Mouse (Mus musculus) fibroblast of lung, adult 2 months (primary cell): ENCODE measurements around the gene Vil1.
A peak's percentile ranks its signal among the peaks of the same experiment; 100 is the strongest.
"Not testable (repeated sequence)": the region's sequence is repeated elsewhere in the genome, so short reads cannot be mapped to it uniquely, and the experiment has no call there.

Experiments used
- DNase-seq: peaks from one replicate; pipeline ENCODE4 v3.0.0-alpha.2; 2011; ENCODE audit warnings: low read depth

The Vil1 gene

DNA sequence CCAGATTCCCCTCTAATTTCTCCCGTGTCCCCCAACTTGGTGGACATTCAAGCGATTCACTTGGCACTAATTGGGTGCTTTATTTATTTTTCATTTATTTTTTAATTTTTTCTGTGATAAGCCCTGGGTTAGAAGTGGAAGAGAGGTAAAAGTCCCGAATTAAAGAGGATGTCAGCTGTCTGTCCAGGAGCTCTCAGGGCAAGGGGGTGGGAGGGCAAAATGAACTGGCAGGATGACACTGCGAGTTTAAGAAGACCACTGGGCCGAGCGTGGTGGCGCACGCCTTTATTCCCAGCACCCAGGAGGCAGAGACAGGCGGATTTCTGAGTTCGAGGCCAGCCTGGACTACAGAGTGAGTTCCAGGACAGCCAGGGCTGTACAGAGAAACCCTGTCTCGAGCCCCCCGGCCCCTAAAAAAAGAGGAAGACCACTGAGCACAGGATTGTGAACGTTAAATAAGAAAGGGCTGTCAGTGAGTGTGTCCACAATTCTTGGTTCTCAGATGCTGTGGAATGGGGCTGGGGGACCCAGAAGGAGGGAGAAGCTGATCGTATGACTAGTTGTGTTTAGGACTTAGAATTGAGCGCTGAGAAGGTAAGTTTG is 21.7 kb upstream of the Vil1 start:
- DNase-seq = no peak

DNA sequence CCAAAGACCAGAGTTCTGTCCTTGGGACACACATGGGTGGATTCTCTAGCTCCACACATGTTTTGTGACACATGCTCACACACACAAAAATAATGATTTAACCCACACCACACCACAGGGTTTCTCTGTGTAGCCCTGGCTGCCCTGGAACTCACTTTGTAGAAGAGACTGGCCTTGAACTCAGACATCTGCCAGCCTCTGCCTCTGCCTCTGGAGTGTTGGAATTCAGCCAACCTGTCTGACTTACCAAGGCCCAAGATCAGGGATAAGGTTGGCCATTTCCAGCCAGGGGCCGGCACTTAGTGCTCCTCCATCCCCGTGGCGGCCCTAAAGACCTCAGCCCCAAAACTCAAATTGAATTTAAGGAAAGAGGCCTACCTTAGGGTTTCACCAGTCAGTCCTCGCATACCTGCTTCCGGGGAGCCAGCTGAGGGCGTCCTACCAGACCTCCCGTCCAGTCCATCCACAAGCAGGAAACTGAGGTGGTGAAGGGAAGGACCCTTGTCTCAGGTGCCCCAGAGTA is 20.7 kb upstream of the Vil1 start:
- no peak for DNase-seq

DNA sequence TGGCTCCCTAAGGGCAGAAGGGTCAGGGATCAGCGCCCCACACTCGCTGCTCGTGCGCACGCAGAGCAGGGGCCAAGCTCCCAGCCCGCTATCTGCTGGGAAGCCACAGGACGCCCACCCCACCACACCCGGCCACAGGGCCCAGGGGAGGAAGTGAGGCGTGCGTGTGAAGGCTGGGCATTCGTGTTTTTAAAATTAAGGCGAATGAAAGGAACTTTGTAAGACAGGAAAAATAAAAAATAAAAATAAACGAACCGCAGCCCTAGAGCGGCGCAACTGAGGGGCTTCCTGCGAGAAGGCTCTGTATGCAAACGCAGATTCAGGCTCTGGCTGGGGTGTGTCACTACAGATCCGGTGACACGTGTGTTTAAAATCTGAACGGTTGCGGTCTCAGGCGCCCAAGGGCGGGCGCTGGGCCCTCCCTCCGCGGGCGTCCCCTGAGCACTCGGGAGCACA is 19.3 kb upstream of the Vil1 start:
- DNase-seq = no peak

DNA sequence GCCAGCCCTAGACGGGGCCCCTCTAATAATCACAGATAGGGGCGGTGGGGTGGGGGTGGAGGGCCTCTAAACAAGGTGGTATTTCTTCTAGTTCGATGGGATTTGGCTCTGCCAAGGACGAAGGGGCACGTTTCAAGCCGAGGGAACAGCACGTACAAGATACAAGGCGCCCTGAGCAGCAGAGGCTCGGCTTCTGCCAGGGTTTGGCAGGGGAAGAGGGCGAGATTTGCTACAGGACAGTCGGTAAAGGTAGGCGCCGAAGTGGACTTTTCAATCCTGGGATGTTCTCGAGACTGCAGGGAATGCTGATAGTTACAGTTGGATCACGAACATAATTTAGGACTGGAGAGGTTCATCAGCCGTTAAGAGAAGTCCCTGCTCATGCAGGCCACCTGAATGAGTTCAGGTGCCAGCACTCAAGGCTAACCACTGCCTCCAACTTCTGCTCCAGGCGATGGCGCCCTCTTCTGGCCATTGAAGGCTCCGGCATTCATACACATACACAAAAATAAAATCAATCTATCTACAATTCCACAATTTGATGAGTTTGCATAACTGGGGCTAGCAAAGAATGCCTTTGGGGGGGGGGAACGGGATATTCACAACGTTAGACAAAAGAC is 18.8 kb upstream of the Vil1 start:
- peak; percentile 46 for DNase-seq

DNA sequence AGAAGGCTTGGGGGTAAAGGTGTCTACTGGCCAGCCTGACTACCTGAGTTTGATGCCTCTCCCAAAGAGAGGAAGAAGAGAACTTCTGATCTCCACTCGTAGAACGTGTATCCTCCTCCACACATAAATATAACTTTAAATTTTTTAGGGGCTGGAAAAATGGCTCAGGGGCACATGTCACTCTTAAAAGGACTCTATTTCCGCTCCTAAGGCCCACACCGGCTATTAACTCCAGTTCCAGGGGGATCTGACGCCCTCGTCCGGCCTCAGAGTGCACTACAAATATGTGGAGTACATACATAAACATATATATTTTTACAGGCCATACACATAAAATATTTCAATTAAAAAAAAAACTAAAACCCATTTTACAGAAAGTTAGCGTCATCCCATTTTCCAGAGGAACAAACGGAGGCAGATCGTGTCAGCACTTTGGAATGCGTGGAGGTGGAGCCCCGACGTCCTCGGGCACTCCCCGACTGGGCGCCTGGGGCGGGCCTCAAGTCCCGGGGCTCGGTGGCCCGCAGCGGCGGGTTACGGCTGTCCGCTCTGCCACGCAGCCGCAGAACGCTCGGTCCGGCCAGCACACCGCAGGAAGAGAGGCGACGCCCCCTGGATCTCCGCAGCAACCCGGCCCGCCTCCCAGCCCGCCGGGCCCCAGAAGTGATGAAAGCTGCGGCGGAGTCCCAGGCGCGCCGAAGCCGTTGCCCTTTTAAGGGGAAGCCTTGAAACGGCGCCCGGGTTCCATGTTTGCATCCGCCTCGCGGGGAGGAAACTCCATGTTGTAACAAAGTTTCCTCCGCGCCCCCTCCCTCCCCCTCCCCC is 18.0 kb upstream of the Vil1 start, which contains the start of gene Ctdsp1:
Gene Ctdsp1 (plus strand): TSS at position 586 of the 825 bp plus-strand sequence.
- DNase-seq = peak; percentile 86

DNA sequence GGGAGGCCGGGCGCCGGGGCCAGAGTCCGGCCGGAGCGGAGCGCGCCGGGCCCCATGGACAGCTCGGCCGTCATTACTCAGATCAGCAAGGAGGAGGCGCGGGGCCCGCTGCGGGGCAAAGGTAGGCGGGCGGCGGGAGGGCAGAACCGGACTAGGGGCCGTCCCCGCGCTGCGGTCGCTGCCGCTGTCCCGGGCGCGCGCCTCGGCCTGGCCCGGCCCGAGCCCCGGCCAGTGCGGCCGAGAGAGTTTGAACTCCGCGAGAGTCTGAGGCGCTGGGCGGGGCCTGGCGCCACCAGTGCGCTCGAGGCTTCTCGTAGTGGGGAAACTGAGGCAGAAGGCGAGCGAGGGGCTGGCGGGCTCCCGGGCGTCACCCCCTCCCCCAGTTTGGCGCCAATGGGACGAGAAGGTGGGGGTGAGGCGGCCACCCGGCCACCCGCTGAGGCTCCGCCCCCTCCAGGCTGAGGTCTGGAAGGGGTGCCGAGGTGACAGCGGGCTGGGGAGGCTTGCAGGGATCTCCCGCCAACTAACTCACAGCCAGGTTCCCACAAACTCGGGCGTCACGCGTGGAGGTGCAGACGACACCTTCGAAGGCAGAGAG is 17.2 kb upstream of the Vil1 start:
- DNase-seq = no peak

DNA sequence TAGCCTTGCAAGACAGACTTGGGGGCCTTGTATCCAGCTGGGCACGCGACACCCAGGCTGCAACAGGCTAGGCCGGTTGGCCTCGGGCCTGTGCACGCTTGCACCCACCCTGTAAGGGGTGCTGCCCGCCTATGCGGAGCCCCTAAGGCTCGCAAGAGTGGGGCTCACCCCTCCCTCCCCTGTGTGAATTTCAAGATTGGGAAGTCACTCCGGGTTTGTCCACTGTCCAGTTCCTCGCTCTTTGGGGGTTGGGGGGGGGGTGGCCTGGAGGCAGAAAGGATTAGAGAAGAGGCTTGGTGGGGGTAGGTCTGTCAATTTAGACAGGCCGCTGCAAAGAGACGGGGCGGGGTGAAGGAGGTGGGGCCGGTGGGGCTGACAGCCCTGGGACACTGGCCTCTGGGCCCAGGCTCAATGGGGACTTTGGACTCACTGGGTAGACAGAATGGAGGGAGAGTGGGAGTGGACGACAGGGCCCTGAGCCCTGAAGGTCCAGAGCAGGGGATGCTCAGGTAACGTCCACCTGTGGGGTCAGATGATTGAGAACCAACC is 16.7 kb upstream of the Vil1 start:
- no peak for DNase-seq

DNA sequence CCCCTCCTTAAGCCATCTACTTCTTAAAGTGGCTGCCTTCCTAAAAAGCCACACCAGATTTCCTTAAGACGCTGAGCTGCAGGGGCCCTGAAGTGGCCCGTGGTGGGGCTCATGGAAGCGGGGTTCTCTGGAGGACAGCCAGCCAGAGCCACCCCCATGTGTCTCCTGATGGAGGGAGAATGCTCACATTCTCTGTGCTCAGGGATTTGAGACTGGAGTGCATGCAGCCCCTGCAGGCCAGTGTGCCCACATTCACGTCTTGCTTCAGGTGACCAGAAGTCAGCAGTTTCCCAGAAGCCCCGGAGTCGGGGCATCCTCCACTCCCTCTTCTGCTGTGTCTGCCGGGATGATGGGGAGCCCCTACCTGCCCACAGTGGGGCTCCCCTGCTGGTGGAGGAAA is 16.2 kb upstream of the Vil1 start:
- DNase-seq = no peak

DNA sequence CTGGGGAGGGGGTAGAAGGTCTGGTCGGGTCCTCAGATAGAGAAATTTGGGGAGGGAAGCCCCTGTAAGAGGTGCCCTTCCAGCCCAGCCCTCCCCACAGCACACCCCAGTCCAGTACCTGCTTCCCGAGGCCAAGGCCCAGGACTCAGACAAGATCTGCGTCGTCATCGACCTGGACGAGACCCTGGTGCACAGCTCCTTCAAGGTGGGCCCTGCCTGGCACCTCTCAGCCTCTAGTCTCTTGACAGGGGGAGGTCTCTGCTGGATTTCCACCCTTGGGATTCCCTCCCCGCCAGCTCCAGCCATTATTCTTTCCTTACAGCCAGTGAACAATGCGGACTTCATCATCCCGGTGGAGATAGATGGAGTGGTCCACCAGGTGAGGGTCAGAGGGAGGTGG is 15.5 kb upstream of the Vil1 start:
- no peak for DNase-seq

DNA sequence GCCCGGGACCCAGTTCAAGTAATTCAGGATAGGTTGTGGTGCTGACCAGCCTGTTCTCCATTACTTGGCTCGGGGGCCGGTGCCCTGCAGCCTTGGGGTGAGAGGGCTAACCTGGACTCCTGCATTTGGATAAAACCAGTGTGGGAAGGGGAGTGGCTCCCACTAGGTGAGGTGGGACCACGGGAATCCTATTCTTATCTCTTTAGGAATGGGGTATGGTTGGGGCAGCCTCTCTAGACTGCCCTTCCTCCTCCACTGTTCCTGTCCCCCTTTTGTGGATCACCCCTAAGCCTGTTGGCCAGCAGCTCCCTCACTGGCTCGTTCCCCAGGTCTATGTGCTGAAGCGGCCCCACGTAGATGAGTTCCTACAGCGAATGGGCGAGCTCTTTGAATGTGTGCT is 14.9 kb upstream of the Vil1 start:
- DNase-seq = no peak

DNA sequence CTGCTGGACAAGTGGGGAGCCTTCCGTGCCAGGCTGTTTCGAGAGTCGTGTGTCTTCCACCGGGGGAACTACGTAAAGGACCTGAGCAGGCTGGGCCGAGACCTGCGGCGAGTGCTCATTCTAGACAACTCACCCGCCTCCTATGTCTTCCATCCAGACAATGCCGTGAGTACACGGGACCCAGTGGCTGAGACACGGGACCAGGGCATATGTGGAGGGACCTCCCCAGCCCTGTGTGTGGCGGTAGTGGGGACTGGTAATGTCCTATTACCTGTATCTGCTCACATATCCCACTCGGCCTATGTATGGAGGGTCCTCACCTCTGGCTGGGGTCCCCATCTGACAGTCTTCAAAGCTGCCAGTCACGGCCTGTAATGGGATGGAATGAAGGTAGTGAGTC is 14.3 kb upstream of the Vil1 start:
- DNase-seq = no peak

DNA sequence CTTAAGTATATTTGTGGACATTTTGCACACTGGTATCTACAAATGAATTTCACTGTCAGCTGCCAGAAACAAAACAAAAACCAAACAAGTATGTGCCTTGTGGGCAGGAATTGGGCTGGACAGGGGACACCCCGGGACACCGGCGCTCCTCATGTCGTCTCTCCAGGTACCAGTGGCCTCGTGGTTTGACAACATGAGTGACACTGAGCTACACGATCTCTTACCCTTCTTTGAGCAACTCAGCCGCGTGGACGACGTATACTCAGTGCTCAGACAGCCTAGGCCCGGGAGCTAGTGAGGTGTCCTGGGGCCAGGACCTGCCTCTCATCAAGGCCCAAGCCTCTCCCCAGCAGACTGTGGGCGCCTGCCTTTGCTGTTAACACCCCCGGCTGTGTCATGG is 13.9 kb upstream of the Vil1 start:
- DNase-seq = no peak

DNA sequence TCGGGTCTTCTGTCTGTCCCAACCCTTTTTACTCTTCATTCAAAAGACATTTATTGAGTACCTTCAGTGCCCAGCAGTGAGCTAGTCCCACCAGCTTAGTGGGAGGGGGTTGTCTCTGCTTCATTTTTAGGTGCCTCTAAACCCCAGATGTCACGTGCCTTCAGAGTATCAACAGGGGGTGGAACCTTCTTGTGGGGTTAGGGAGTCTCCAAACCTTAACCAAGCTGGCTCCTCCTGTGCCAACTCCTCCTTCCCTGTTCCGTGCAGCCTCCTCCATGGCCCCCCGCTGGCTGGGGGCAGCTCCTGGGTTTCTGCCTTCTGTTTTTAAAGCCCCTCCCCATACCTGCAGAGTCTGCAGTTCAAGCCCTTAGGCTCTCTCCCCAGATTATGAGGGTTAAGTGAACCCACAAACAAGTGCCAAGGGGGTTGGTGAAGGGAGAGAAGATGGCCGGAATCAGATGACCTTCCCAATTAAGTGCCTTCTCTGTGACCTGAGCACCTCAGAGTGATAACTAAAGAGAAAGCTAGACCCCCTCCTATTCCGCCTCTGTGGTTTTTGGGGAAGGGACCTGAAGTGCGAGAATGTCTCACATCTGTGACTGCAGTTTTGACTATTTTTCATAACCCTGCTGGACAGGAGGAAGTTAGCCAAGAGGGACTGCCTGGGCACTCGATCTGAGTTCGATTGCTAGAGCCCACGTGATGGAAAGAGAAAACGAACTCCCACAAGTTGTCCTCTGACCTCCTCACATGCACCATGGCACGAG is 12.5 kb upstream of the Vil1 start:
- not testable (repeated sequence) for DNase-seq

DNA sequence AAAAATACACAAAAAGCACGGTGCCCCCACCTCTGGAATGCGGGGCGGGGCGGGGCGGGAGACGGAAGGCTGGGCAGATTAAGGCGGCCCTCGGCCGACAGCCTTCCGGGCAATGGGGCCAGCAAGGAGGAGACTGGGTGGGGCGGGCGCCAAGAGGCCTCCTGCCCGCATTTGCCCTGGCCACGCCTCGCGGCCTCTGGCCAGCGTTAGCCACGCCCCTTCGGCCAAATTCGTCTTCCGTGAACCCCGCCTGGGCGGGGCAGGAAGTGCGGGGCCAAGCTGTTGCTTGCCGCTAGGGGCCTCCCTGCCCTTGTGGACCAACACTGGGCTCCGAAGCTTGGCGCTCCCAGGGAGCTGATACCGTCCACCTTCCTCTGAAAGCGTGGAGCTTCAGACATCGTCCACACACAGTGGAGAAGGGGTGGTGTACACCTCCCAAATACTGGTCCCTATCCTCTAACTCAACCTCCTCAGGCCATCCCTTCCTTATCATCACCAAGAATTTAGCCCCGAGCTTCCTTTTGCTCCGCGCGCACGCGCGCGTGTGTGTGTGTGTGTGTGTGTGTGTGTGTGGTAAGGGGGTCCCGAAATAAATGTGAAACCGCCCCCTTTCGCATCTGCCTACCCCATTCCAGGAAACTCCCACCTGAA is 11.8 kb upstream of the Vil1 start:
- DNase-seq = peak; percentile 96

DNA sequence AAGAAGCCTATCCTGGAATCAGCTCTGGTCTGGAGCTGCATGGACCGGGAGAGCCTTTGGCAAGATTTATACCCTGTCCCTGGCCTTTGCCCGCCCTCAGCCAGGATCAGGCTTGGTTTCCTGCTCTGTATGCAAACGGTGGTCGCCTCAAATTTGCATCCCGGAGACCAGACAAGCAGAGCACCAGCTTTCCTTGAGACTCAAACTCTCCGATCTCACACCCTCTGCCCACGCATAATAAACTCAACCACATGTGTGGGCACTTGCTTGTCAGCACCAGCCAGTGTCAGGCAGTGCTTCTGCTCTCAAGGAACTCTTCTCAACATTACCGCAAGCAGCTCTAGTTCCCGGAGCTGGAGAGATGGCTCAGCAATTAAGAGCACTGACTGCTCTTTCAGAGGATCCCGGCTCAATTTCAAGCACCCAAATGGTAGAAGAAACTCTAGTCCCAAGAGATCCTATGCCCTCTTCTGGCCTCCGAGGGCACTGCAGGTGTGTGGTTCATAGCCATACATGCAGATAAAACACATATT is 11.2 kb upstream of the Vil1 start:
- no peak for DNase-seq

DNA sequence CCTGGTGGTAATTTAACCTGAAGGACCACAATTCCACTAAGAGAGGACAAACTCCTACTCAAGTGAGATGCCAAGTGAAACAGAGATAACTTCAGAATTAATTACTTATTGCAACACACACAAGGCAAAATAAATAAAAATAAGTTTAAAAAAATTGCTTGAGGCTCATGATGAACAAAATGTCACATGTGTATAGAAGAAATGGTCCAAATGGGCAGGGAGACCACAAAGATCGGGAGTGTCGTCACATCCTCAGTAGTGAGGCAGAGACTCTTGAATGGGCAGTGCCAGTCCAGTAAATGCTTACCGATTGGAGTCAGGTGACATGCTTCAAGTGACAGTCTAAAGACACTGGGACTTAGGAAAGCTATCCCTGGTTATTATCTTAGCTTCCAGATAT is 8.6 kb upstream of the Vil1 start:
- DNase-seq = no peak

DNA sequence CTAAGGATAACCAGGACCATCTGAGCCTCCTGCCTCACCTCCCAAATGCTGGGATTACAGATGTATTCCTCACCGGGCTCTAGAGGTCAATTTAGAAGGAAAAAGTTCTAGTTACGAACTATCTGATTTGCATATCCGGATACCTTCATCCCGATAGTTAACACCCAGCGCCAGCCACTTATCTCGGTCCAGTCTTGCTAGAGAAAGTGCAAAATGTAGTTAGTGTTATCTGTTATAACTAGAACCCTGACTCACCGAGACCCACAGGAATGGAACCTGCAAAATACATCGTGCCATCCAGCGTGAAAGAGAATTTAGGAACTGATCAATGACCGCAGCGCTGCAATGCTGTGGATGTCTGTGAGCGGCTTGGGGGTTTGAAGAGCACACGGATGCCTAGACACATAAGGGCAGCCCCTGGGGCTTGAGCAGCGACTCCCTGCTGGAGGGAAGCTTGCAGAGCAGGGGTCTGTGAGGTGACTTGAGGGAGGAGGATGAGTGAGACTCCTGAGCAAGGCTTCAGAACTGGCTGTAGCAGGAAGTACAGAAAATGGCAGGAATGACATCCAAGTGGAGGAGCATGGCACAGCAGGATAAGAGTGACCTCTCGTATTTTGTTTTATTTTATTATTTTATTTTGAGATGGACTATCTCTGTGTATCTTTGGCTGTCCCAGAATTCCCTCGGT is 8.0 kb upstream of the Vil1 start:
- DNase-seq = no peak

DNA sequence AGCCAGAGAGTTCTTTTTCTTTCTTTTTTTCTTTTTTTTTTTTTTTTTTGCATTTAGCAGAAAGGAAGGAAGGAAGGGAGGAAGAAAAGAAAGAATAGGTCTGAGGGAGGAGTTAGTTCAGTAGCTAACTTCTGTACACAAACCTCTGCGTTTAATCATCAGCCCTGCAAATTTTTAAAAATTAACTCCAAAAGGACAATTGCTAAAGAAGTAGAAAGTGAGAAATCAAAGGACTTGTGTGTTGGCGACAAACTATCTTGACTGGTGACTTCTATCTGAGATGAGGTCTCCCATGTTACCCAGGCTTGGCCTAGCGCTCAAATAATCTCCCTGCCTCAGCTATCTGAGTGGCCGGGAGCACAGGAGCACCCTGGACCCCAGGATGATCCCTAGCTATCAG is 5.0 kb upstream of the Vil1 start:
- no peak for DNase-seq

DNA sequence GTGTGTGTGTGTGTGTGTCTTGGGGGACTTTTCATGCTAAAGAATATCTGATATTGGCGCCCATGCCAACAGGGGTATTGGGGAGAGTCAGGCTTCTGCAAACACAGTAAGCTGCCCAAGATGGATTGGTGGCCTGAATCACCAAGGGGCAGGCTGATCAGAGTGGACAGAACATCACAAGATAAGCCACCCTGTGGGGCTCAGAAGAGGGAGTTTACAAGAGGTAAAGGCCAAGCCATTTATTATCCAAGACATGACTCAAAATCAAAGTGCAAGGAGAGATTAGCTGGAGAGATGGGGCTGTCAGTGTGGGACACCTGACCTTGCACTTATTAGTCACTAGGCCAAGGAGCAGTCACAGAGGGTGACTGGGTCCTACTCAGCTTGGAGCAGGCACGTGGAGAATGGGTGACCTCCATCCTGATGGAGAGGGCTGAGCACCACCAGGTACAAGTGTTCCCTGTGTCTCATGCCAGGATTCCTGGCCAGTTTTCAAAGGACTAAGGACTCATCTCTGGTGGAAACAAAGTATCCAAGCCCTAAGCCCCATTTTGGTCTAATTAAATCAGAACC is 2.7 kb downstream of the Vil1 start:
- no peak for DNase-seq

DNA sequence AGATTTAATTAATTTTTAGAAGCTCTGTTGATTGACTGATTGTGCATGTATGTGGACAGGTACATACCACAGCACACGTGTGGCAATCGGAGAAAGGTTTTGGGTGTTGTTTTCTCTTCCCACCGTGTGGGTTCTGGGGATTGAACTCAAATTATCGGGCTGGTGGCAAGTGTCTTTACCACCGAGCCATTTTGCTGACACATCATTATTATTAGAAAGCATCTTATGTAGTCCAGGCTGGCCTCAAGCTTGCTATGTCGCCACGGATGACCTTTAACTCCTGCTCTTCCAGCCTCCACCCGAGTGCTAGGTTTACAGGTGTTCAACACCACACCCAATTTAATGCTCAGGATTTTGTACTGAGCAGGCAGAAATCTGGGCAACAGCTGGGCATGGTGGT is 3.5 kb downstream of the Vil1 start:
- DNase-seq = no peak
